7 mouse cellular contexts compared by ENCODE assay signal in the genomic region with DNA sequence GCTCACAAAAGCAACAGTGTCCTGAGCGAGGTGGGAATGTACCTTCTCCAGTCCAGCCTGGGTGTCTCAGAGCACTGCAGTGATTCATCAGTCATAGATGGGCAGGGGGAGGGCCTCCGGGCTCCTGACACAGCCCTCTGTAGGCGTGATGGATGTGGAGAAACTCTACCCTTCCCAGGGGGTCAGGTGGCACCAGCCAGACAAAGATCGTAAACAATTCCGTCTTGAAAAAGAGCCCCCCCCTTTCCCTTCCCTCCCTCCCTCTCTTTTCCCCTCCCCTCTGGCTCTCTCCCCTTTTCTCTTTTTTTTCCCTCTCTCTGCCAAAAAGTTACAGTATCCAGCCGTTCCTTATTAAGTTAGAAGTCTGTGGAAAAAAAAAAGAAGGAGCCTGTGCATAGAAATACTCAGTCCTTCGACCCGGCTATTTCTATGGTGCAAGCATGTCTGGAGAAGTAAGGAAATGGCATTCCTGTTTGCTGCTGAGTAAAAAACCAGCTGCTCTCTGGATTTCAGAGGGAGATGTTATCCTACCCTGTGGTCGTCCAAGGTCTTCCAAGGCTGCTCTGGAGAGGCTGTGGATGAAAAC. TPM values are rescaled to one million over a fixed set of nuclear protein-coding genes. Genes with fewer than 3 reads are reported as not detected.
DNase-seq lines count a peak whose midpoint lies in the region; ATAC-seq lines count a peak whose summit lies in the region.

No protein-coding gene starts in this region.

- H3K4me3 ChIP-seq in limb, embryonic 12.5 days (replicated peaks), result no peak overlapping the region

- peak; percentile 41 for DNase-seq in urinary bladder, postnatal 14 days (ENCODE audit: low spot score)
- no peak for DNase-seq in urinary bladder, adult 2 months (ENCODE audit: low spot score)
- peak; percentile 30 for DNase-seq in heart, adult 8-10 months (ENCODE audit: low spot score)
- no peak for DNase-seq in thymus, postnatal 0 days (ENCODE audit: low spot score)
- DNase-seq in left cerebral cortex, adult 8-10 months (ENCODE audit: low spot score in 2 of 2), result no peak

- H3K4me2 ChIP-seq in limb, embryonic 12.5 days, result peak overlapping the region; percentile 33

- H3K9ac ChIP-seq in limb, embryonic 12.5 days (replicated peaks), result no peak overlapping the region

- H3K27ac ChIP-seq in limb, embryonic 12.5 days, result peak overlapping the region; percentile 92

- H3K4me1 ChIP-seq in limb, embryonic 12.5 days (replicated peaks), result peaks cover 40% of the 10 kb centered on the region

- ATAC-seq in limb, embryonic 12.5 days (ENCODE audit: insufficient number of reproducible peaks, insufficient read depth, low FRiP score, low TSS enrichment, low read depth), result peak; percentile 81
- ATAC-seq in CD4-positive, CD25-positive, alpha-beta regulatory T cell, adult 4 months, result no peak

- 6% methylated on average over 9 of the region's 9 CpGs for WGBS in limb, embryonic 12.5 days

- peaks cover 5% of the 10 kb centered on the region; the same call in 1 of the 2 replicates for H3K9me3 ChIP-seq in limb, embryonic 12.5 days

- H3K27me3 ChIP-seq in limb, embryonic 12.5 days, result no peaks in the 10 kb centered on the region

- H3K36me3 ChIP-seq in limb, embryonic 12.5 days, result no peaks in the 10 kb centered on the region

RNA-seq across cellular contexts. Expression of gene Gas1, which starts 49.2 kb away (rescaled TPM):
- polyA plus RNA-seq in urinary bladder, adult 2 months (2012; rRNA removed), result 155 and 162 TPM in 2 replicates
- total RNA-seq in heart, adult 8-10 months (2022), result 10 to 100 TPM; 17.6 to 23.8 (median 21.2) TPM
- polyA plus RNA-seq in limb, embryonic 12.5 days (2016; fragmentation: Nextera tagmentation; extraction: Ambion mirVana), result 318 and 346 TPM in 2 replicates
- not detected for polyA plus RNA-seq in CD4-positive, CD25-positive, alpha-beta regulatory T cell, adult 4 months (2017; shearing (Covaris generic))
- polyA plus RNA-seq in thymus, postnatal 0 days (2015; fragmentation: Nextera tagmentation; extraction: Ambion mirVana), result 10.6 and 12.7 TPM in 2 replicates
- total RNA-seq in left cerebral cortex, adult 8-10 months (2022), result 1 to 10 TPM; 5.9 to 7.6 (median 7.6) TPM

Comparison
In these comparisons a context has a peak if more than half of its experiments do, and no peak if none do; other contexts are left out.
1. DNase-seq: peak in urinary bladder, postnatal 14 days (single experiment) and heart, adult 8-10 months (single experiment); none in urinary bladder, adult 2 months (single experiment), thymus, postnatal 0 days (single experiment) and left cerebral cortex, adult 8-10 months (0 of 2).
2. RNA of gene Gas1, which starts 49.2 kb away (polyA plus RNA-seq): 318 to 346 TPM in limb, embryonic 12.5 days, 155 to 162 TPM in urinary bladder, adult 2 months and 10.6 to 12.7 TPM in thymus, postnatal 0 days; not detected in CD4-positive, CD25-positive, alpha-beta regulatory T cell, adult 4 months; every median in the first group is over 10 times any median in the second.